Mouse (Mus musculus): Measurements from ENCODE around the gene Slfn2.
"Not testable (repeated sequence)": the region's sequence is repeated elsewhere in the genome, so short reads cannot be mapped to it uniquely, and the experiment has no call there.

Gene Slfn2

DNA sequence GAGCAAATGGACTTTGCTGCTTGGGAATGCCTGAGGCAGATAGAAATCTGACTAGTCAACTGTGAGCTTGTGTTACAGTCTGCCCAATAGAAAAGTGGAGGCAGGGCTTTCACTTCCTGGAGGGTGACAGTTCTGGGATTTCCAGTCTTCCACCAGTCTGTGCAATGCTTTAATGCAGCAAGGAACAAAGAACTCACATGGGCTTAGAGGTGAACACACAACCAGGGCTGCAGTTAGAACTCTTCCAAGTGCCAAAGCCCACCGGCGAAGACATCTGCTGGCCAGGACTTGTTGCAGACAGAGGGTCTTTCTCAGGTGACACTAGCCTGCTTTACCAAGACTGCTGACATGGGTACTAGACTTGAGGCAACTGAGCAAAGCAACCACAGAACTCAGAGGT lies at the start of gene Slfn2:
TSS of gene Slfn2 (plus strand) at position 167 of the 400 bp plus-strand sequence.
- in situ Hi-C loops (cut with MboI), result no loop called here

DNA sequence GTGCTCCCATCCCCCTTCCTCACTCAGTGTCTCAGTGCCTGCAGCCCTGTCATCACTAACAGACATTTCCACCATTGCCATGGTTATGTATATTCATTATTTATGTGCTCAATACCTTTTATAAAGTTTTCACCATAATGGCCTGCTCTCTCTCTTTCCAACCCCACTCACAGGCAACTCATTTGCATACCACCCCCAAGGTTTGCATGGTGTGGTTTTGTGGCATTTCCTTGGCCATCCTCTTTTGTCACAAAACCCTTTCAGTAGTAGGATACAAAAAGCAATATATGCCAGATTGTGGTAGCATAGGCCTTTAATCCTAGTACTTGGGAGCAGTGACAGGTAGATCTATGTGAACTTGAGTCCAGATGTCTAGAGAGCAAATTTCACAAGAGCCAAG lies 48.8 kb upstream of the Slfn2 start:
- in situ Hi-C loops (cut with MboI), result no loop called here

DNA sequence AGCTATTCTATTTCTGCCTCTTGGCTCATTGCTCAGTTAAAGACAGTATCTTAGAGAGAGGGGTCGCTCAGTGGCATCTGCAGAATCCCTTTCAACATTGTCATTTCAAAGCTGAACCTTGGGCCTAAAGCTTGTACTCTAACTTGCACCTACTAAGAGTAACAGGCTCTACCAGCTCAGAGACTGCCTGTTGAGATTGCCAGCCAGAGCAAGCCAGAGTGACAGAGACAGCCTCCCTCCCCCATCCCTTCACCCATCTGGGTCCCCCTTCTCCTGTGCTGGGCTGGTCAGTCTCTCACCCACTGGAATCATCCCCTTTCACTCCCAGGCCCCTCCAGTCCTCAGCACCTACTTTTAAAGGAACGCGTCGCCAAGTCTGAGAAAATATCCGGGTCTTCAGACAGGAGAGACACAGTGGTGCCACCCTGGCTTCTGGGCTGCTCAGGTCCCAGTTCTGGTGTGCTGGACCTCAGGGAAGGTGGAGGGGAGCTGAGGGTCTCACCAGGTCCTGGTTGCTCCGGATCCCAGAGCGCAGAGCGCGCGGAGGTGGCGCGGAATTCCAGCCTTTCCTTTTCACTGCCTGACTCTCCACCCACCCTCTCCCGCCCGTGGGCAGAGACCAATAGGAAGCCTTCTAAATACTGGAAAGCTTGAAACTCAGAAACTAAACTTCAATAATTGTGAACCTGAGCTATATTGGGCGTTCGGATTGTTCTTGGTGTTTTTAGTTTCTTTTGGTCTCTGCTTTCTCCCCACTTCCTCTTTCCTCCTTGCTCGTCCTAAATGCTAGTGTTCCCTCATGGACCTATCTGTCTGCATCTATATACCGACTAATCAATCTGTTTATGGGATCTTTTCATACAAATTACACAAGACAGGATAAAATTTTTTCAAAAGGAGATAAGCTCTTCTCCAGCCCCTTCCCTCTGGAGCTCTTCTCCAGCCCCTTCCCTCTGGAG lies 45.1 kb upstream of the Slfn2 start:
- in situ Hi-C loops (cut with MboI), result not testable (repeated sequence)

DNA sequence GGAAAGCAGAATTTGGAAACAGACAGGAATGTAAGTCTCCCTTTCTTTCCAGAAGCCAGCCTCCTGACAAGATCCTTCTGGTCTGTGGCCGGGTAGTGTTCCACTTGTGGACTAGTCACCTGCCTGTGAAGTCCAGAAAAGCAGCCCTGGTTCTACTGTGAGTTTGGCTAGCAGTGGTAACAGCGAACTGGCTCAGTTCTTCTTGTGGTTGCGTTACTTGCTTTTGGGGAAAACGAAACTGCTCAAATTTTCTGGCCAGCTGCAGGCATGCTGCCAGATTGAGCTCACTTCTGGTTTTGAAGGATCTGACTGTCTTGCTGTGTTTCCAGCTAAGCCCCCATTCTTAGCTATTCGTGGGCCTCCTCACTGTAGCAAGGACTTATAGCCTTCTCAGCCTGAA lies 44.3 kb upstream of the Slfn2 start, which contains the start of gene Slfn8:
TSS of gene Slfn8 (minus strand) at position 190 of the 400 bp plus-strand sequence.
- in situ Hi-C loops (cut with MboI), result no loop called here

DNA sequence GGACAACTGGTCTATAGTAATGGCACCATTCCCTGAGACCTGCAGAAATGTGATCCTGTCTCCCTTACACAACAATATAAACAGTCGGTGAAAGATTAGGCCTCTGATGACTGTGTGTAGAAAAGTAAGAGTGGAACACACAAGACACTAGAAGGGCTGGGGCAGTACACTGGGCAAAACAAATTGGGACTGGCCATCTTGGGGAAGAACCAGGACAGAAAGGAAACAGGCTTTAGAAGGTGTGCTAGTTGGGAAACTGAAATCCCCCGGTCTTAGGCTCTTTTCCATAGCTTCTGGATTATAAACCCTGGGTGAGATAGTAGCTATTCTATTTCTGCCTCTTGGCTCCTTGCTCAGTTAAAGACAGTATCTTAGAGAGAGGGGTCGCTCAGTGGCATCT lies 26.2 kb upstream of the Slfn2 start:
- in situ Hi-C loops (cut with MboI), result loop anchor here (25.0 kb wide), 1 partner anchor 149 kb away; the partner anchor contains the start of genes Slfn3 and Slfn4

DNA sequence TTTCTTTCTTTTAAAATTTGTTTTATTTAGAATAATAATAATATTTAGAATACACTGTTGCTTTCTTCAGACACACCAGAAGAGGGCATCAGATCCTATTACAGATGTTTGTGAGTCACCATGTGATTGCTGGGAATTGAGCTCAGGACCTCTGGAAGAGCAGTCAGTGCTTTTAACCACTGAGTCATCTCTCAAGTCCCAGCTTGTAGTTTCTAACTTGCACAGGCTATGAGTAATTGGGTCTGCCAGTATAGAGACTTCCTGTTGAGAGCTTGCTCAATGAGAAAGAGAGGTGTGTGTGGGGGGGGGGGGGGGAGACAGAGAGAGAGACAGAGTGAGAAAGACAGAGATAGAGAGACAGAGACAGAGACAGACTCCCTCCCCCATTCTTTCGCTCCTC lies 25.8 kb upstream of the Slfn2 start:
- in situ Hi-C loops (cut with MboI), result loop anchor here (25.0 kb wide), 1 partner anchor 148 kb away; the partner anchor contains the start of genes Slfn3 and Slfn4

DNA sequence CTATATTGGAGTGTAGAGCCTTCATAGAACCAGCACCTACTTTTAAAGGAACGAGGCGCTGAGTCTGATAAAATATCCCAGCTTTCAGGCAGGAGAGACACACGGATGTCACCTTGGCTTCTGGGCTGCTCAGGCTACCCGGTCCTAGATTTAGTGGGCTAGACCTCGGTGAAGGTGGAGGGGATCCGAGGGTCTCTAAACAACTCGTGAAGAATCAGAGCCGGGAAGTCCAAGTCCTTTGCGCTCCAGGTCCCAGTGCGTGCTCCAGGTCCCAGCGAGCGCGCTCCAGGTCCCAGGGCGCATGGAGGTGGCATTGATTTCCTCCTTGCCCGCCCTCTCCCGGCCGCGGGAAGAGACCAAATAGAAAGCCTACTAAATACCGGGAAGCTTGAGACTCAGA lies 25.1 kb upstream of the Slfn2 start:
- in situ Hi-C loops (cut with MboI), result loop anchor here (25.0 kb wide), 1 partner anchor 148 kb away; the partner anchor contains the start of genes Slfn3 and Slfn4

DNA sequence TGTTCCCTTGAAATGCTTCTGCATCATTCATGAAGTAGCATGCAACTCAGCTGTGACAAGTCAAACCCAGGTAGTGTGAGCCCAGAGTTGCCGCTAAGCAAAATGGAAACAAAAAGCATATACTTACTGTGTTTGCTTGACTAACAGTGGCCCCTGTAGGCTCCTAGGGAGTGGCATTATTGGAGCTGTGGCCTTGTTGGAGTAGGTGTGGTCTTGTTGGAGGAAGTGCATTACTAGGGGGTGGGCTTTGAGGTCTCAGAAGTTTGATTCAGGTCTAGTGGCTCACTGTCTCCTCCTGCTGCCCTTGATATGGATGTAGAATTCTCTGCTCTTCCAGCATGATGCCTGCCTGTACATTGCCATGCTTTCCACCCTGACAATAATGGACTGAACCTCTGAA lies 24.6 kb upstream of the Slfn2 start:
- in situ Hi-C loops (cut with MboI), result loop anchor here (25.0 kb wide), 1 partner anchor 147 kb away; the partner anchor contains the start of genes Slfn3 and Slfn4

DNA sequence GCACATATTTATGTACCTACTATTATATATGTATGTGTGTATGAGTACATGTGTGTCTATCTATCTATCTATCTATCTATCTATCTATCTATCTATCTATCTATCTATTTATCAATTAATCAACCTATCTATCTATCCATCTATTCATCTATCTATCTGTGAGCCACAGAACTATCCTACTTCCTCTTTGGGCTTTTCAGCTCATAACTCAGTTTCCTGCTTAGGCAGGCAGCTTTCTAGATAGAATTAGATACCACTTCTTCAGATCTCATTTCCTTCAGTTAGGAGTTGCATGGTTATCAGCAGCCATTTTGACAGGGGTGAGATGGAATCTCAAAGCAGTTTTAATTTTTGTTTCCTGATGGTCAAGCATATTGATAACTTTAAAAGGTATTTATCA lies 23.9 kb upstream of the Slfn2 start:
- in situ Hi-C loops (cut with MboI), result loop anchor here (25.0 kb wide), 1 partner anchor 146 kb away; the partner anchor contains the start of genes Slfn3 and Slfn4

DNA sequence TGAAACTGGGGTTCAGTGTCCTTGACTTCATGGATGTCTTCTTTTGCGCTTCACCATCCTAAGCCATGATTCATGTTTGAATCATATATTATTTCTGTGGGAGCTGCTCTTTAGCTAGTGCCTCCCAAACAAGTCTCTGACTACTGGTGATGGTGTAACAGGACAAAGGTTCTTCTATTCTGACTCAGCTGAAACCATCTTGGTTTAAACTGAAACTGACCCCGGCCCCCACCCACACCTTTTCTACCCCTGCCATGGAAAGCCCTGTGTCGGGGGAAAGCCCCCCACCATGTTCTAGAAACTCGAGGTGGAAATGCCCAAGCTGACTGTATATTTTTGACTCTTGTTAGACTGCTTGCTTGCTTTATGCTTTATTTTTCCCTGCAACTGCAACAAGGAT lies 21.0 kb upstream of the Slfn2 start:
- in situ Hi-C loops (cut with MboI), result loop anchor here (25.0 kb wide), 1 partner anchor 143 kb away; the partner anchor contains the start of genes Slfn3 and Slfn4

DNA sequence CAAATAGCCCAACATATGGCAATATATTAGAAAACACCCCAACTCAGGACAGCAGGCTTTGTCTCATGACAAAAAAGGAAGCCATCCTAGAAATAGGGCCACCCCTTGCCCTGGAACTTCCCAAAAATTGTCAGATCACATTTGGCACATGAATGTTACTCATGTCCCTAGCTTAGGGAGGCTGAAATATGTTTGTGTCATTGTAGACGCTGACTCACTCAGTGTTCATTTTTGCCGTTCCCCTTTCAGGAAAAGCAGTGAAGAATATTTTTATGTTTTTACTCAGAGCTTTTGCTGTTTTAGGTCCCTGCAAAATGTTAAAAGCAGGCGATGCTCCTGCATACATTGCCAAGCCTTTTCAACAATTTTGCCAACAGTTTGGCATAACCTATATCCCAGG lies 19.3 kb upstream of the Slfn2 start:
- in situ Hi-C loops (cut with MboI), result loop anchor here (25.0 kb wide), 1 partner anchor 142 kb away; the partner anchor contains the start of genes Slfn3 and Slfn4

DNA sequence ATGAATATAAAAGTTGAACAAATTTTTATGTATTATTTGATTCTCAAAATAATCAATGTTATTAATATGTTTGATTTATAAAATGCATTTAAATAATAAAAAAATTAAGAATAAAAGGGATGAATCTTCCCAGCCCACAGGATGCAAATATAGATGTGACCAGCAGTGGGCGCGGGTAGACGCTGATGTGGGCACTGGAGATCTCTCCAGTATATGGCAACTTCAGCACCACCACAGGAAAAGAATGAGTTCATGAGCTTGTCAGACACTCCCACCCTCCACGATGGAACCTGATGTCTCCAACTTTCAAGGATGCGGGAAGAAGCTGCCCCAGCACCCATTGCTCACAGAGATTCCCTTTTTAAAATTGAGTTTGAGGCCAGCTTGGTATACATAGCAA lies 7.0 kb upstream of the Slfn2 start:
- in situ Hi-C loops (cut with MboI), result no loop called here

DNA sequence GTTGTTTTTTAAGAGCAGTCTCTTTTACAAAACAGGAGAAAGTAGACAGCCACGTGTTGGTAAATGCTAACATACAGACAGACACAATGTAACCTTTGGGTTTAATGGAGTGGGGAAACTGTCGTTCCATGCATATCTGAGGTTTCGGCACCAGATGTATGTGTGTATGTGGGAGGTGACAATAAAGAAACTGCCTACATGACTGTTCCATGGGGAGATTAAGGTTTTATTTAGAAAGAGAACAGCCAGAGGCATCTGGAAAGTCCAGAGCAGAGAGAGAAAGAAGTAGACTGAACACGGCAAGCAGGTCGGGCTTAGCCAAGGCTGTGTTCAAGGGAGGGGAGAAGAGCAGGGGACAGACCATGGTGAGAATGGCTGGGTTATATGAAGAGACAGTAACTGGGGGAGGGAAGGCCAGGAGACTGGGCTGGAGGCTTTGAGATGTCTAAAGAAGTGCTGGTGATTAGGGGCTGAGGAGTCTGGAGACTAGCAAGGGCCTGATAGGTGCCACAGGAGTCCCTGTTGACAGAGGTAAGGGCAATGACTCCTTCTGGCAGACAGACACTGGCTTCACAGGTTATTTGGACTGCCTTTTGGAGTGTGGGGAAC lies 4.4 kb upstream of the Slfn2 start:
- in situ Hi-C loops (cut with MboI), result no loop called here

DNA sequence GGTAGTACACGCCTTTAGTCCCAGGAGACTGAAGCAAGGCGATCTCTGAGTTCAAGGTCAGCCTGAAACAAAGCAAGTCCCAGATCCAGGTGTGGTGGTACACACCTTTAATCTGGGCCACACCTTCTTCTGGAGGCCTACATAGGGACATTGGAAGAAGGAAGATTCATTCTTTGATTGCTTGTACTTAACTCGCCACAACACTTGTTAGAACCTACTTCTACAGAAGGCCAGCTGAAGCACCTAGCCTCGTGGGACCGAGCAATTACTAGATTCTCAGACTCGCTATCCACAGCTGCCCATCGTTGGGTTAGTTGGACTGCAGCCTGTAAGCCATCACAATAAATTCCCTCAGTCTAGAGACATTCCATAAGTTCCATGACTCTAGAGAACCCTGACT lies 3.1 kb upstream of the Slfn2 start:
- in situ Hi-C loops (cut with MboI), result no loop called here

DNA sequence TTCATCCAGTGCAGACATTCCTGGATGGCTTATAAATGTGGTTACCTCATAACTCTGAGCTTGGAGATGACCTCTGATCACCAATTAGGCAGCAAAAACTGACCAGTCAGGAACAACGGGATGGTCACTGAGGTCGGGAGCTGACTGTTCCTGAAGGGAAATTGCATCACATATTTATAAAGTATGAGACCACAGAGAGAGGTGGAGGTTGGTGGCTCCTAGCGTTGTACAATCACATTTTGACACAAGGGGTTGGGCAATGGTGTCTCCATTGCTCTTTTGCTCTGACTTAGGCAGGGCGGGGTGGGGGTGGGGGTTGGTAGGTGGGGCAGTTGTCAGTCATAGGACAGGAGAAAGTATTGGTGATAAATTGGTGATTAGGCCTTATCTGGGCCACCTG lies 1.8 kb upstream of the Slfn2 start:
- in situ Hi-C loops (cut with MboI), result no loop called here

DNA sequence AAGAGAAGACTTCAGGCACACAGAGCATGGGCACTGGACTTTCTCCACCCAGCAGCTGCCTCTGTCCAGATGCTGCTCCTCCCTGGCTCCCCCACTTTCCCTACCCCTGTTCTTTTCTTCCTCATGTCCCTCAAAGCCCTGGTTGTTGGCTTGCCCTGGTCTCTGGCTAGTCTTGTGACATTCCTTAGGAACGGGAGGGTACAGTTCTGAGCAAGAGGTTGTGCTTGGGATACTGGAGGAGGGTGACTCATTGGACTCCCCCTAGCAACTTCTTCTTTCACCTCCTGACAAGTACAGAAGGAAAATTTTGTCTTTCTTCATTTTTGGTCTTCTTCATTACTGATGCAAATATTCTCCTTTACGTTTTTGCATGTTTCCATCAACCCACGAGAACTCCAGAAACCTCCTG lies 967 bp upstream of the Slfn2 start:
- in situ Hi-C loops (cut with MboI), result no loop called here

DNA sequence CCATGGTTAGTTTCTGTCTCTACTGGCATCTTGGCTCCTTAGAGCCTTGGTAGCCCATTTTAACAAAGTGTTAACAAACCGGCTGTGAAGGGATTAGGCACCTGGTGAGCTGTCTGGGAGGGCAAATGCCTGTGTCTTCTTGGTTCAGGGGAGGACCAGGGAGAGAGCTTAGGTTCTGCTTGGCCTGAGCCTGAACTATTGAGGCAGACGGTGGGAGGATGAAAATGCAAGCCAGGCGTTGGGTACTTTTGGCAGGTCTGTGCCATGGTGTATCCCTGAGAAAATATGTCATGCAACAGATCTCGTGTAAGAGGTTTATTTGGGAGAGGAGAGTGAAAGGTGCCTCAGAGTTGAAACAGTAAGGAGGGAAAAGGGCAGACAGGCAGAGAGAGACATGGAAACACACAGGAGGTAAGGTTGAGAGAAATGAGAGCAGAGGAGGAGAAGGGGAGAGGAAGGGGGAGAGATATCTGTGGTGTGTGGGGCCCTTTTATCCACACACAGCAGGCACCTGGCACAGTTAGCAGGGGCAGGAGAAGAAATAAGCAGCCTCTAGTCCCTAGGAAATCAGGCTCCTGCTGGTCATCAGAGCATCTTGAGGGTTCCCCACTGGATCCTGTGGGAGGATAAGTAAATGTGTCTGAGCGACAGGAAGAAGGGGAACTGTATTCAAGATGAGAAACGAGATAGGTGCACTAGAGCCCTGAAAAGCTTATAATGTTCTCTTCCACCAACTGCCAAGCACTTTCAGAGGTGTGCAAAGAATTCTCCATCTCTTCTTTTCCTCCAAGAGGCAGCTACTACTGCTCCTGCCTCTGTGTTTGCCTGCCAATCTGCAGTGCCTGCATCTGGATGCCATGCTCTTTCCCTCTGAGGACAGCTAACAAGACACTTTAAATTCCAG lies 781 bp downstream of the Slfn2 start:
- in situ Hi-C loops (cut with MboI), result no loop called here

DNA sequence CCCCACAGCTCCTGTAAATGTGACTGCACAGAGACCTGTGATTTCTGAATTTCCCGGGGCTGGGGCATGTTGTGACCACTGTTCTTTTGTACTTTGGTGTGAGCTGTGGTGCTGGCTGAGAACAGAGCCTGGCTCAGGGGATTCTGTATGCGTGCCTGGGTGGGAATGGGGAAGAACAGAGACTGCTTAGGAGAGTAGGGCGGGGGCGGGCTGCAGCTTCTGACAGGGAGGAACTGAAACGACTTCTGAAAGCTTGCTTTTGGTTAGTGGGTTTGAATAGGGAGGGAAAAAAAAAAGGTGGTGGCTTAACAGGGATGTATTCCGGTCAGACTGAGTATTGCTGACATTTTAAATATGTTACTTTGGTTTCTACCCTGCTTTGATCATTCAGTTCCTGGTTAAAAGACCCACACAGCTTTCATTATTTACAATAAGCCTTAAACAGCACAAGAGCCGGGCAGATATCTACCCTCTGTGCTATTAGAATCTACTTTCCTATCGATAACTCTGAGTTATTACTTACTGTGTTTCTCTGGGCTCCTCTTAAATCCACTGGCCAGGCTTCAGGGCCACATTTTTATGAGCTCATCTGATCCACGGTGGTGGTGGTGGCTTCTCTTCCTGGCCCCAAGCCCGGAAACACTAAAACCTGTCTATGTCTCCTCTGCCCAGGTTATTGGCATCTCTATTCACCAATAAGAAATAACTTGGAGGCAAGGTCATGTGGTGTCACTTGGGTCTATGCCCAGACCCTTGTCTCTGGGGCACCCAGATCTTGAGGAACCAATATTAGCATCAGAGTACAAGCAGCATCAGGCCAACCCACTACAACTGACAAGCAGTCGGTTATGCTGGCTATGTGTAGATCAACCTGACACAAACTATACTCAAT lies 2.0 kb downstream of the Slfn2 start:
- in situ Hi-C loops (cut with MboI), result no loop called here

DNA sequence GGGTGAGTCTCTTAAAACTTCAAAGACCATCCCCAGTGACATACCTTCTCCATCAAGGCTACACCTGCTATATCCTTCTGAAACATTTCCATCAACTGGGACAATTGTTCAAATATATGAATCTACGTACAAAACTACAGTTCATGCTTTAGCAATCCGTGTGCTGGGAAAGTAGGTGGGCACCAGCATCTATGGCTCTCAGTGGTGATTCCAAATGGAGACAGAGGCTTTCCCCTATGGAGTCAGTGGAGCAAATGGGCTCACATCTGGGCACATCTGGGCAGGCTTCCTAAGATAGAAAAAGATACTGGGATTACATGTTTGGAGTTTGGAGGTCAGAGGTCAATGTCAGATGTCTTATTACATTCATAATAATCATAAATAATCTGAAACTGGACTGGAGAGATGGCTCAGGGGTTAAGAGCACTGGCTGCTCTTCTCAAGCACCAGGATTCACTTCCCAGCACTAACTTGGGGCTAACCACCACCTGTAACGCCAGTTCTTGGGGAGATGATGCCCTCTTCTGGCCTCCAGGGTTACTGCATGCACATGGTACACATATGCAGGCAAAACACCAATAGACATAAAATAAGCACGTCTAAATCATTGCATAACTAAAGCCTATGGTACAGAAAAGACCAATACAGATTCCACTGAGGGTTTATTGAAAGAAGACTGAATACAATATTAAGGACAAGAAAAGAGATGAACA lies 3.2 kb downstream of the Slfn2 start:
- in situ Hi-C loops (cut with MboI), result no loop called here
